Mouse (Mus musculus) embryonic facial prominence, embryonic 10.5 days (tissue): ENCODE data around the gene Sgip1. TPM values are rescaled to one million over a fixed set of nuclear protein-coding genes. Genes with fewer than 3 reads are reported as not detected.

Experiments
- DNase-seq: peaks from one replicate; pipeline ENCODE4 v3.0.0-alpha.2; 2017; ENCODE audit warnings: low spot score
- H3K27ac ChIP-seq: fragments of 300-500 bp; sonication (generic); replicated peaks from 2 replicates; pipeline ENCODE4 v1.5.1; 2016; ENCODE audit warnings: mild to moderate bottlenecking
- H3K27me3 ChIP-seq: fragments of 300-500 bp; sonication (generic); replicated peaks from 2 replicates; pipeline ENCODE4 v1.6.1; 2016; ENCODE audit warnings: low read depth, mild to moderate bottlenecking; ENCODE audit not compliant: poor library complexity, severe bottlenecking
- H3K36me3 ChIP-seq: fragments of 300-500 bp; sonication (generic); replicated peaks from 2 replicates; pipeline ENCODE4 v1.6.1; 2016; ENCODE audit warnings: mild to moderate bottlenecking, moderate library complexity
- H3K4me1 ChIP-seq: fragments of 300-500 bp; sonication (generic); 2 replicates; pipeline ENCODE4 v1.6.1; 2016
- H3K4me3 ChIP-seq: fragments of 300-500 bp; sonication (generic); 2 replicates; pipeline ENCODE4 v1.5.1; 2016; ENCODE audit warnings: mild to moderate bottlenecking, moderate library complexity
- H3K9me3 ChIP-seq: fragments of 300-500 bp; sonication (generic); 2 replicates; pipeline ENCODE4 v1.6.1; 2016; ENCODE audit warnings: mild to moderate bottlenecking
- WGBS: fragments of 180-500 bp; shearing (Covaris S2); methylation state at CpG from one replicate; pipeline ENCODE4 v1.1.7; 2016; 5-methylcytosine and 5-hydroxymethylcytosine counted together
- polyA plus RNA-seq: library from polyadenylated mRNA; unstranded; fragments of >200 nt; fragmentation: Nextera tagmentation; extraction: Ambion mirVana; gene quantifications from 2 replicates; pipeline ENCODE4 v1.2.1, GENCODE M21; 2016

Sgip1 gene
- polyA plus RNA-seq, 1 experiment from 2014 or later: 10.9 TPM

DNA sequence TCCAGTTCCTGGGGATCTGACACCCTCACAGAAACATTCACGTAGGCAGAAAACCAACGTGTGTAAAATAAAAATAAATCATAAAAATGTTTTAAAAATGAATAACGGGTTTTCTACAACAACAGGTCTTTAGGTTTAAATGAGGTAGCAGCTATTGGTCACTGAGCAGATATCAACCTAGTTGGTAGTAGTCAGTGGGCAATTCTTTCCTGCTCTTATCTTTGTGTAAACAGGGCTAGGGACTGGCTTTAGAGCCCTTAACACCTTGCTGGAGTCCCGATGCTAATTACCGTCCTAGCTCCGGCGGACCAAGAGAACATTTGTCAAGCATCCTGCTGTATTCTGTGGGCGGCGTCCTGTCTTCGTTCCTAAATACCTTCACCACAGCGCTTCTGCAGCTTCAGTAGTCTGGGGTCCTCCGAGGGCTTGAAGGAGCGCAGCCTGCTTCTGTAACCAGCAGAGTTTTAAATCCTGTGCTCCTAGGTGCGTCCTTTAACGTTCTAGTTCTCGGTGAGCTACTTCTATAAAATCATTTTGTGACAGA is 236.8 kb downstream of the Sgip1 start:
- Histone ChIP-seq H3K27me3 (peaks cover 47% of the 10 kb centered on the region), H3K4me1 (peaks cover 40% of the 10 kb centered on the region), H3K27ac (no peak overlapping the region), H3K9me3 (no peaks in the 10 kb centered on the region), H3K36me3 (no peaks in the 10 kb centered on the region), H3K4me3 (peak overlapping the region; percentile 57)
- peak; percentile 40 for DNase-seq
- 11% methylated on average over 16 of the region's 16 CpGs for WGBS

DNA sequence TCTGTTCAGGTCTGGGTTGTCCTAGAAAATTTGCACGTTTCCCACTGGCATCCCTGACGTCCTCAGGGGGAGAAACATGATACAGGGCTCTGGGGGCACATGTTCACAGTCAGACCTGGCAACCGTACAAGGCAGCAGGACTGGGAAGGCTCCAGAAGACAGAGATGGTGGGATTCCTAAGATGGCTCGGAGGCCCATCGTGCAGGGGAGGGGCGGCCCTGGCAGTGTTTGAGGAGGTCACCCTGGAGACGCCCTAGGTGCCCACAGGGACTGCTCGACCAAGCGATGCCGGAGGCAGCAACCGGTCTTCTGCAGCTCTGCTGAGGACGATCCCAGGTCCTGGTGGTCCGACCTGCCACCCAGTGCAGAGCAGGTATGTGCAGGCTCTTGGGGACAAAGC is 237.3 kb downstream of the Sgip1 start, which contains the start of gene Tctex1d1:
Gene Tctex1d1, plus strand, starts transcription at position 167 of the 400 bp plus-strand sequence.
- Histone ChIP-seq H3K4me1 (peaks cover 40% of the 10 kb centered on the region), H3K9me3 (no peaks in the 10 kb centered on the region), H3K4me3 (peak within 1 kb of the TSS; percentile 57), H3K27me3 (peaks cover 43% of the 10 kb centered on the region), H3K36me3 (no peaks in the 10 kb centered on the region), H3K27ac (no peak within 1 kb of the TSS)
- peak; percentile 50 for DNase-seq
- 1% methylated on average over 13 of the region's 13 CpGs for WGBS

DNA sequence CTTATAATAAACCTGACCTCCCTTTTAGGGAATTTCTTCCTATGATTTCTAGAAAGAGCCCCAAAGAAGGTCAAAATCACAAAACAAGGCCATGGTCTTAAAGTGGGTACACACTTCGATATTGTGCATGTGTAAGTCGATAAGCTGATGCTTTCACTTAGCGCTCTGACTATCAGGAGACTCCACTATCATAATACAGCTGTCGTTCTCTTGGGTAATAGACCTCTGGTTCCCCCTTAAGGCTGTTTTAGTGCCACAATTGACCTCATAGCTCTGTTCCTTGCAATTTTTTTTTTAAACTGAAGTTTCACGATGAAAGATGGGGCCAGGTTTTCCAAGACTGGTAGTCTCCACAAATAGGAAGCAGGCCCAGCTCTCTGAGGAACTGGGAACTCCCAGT is 238.3 kb downstream of the Sgip1 start:
- no peaks in the 10 kb centered on the region for H3K36me3 ChIP-seq
- H3K27ac ChIP-seq: no peak overlapping the region
- H3K27me3 ChIP-seq: peaks cover 43% of the 10 kb centered on the region
- H3K4me3 ChIP-seq: peak overlapping the region; percentile 57
- no peak for DNase-seq
- peaks cover 34% of the 10 kb centered on the region for H3K4me1 ChIP-seq
- H3K9me3 ChIP-seq: no peaks in the 10 kb centered on the region
- 58% methylated on average over 5 of the region's 5 CpGs for WGBS

DNA sequence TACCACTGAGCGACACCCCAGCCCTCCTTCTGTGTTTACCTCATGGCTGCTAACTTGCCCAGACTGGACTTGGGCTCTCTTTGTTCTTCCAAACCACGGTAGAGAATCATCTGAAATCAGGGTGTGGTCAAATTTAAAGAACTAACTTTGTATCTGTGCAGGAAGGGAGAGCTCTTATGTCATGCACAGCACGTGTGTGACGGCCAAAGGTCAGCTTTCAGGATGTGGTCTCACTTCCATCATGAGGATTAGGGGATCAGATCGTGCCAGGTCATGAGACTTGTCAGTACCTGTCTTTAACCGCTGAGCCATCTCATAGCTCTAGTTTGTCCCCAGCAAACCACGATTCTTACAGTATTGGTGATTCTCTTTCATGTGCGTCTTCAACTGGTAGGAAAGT is 240.6 kb downstream of the Sgip1 start:
- Histone ChIP-seq H3K27ac (no peak overlapping the region), H3K27me3 (peaks cover 36% of the 10 kb centered on the region), H3K4me1 (peaks cover 22% of the 10 kb centered on the region), H3K36me3 (no peaks in the 10 kb centered on the region), H3K4me3 (no peak overlapping the region), H3K9me3 (no peaks in the 10 kb centered on the region)
- no peak for DNase-seq
- WGBS: 80% methylated on average over 8 of the region's 8 CpGs

DNA sequence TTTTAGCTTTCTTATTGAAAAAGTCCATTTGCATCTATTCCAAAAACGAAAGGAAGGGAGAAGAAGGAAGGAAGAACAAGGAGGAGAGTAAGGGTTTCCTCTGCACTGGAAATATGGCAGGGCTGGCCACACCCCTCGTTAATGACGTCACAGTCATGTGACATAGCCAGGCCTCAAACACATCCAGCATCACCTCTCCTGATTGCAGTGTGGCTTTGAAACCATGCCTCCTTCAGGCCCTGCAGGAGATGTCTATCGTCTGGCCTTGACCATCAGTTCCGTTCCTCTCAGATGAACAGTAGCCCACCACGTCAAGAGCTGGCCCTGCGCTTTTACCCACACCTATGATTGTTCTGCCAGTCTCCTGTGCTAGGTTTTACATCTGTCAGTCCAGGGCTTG is 245.1 kb downstream of the Sgip1 start:
- no peak overlapping the region for H3K27ac ChIP-seq
- no peaks in the 10 kb centered on the region for H3K36me3 ChIP-seq
- WGBS: 71% methylated on average over 7 of the region's 7 CpGs
- H3K9me3 ChIP-seq: no peaks in the 10 kb centered on the region
- no peak overlapping the region for H3K4me3 ChIP-seq
- no peaks in the 10 kb centered on the region for H3K27me3 ChIP-seq
- no peak for DNase-seq
- H3K4me1 ChIP-seq: peaks cover 9% of the 10 kb centered on the region

DNA sequence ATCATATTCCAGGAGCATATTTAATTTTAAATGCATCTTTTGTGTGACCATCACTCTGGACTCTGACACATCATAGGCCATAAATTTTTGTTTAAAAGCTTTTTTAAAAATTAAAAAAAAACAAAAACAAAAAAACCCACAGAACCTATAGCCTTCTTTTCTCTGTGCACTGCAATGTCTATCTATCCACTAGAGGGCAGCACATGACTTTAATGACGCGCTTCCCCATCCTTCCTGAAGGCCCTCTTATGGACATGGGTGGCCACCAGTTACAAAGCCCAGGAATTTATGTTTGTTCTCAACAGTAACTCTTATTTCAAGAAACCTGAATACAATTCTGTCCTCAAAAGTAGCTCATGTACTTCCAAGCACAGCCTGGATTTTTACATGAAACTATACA is 245.8 kb downstream of the Sgip1 start:
- Histone ChIP-seq H3K4me1 (peaks cover 16% of the 10 kb centered on the region), H3K36me3 (no peaks in the 10 kb centered on the region), H3K27me3 (no peaks in the 10 kb centered on the region), H3K9me3 (no peaks in the 10 kb centered on the region), H3K4me3 (no peak overlapping the region), H3K27ac (no peak overlapping the region)
- DNase-seq: peak; percentile 61
- 5% methylated on average over 2 of the region's 2 CpGs for WGBS

DNA sequence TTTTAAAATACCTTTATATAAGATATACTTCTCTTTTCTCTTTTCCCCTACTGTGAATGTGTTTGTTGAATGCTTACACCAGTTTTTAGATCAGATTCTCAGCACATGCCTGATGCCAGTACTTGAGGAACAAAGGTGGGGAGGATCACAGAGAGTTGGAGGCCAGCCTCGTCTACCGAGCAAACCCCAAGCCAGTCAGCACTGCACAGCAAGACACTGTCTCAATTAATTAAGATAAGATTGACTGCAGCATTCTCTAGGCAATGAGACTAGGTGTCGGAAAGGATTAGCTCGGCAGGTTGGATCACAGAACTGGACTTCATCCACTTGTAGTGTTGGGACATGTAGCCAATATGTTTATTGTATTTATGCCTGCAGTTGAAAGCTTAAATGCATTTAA is 246.2 kb downstream of the Sgip1 start:
- 52% methylated on average over 4 of the region's 4 CpGs for WGBS
- peaks cover 19% of the 10 kb centered on the region for H3K4me1 ChIP-seq

DNA sequence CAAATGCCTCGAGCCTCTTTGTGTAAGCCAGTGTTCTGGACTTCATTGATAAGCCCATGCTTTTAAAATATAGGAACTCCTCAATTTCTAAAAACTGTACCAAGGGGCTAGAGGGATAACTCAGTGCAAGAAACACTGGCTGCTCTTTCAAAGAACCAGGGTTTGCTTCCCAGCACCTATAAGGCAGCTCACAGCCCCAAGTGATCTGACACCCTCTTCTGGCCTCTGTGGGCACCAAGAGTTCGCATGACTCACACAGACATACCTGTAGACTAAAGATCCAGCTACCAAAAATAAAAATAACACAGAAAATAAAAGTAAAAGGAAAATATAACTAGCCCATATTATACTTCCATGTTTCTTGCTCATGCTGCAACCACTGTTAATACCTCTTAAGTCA is 246.7 kb downstream of the Sgip1 start:
- no peak overlapping the region for H3K4me3 ChIP-seq
- 81% methylated on average over 2 of the region's 2 CpGs for WGBS
- no peaks in the 10 kb centered on the region for H3K9me3 ChIP-seq
- H3K27ac ChIP-seq: no peak overlapping the region
- no peaks in the 10 kb centered on the region for H3K36me3 ChIP-seq
- H3K4me1 ChIP-seq: peaks cover 19% of the 10 kb centered on the region
- H3K27me3 ChIP-seq: no peaks in the 10 kb centered on the region
- no peak for DNase-seq

More for the DNA sequence above, 246.2 kb downstream of the Sgip1 start:
- no peaks in the 10 kb centered on the region for H3K36me3 ChIP-seq
- no peaks in the 10 kb centered on the region for H3K27me3 ChIP-seq
- DNase-seq: no peak
- H3K4me3 ChIP-seq: no peak overlapping the region
- no peak overlapping the region for H3K27ac ChIP-seq
- H3K9me3 ChIP-seq: no peaks in the 10 kb centered on the region

DNA sequence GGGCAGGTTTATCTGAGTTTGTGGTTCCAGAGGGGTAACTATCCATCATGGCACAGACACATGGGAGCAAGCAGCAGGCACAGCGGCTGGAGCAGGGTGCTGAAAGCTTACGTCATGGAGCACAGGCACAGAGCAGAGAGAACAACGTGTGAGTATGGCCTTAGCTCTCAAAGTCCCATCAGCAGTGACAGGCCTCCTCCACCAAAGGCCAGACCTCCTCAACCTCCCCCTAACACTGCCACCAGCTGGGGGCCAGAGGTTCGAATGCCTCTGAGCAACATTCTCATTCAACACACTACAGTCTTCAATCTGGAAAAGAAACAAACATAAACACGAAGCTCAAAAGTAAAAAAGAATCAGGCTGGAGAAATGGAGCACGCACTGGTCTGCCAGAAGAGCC is 247.4 kb downstream of the Sgip1 start:
- WGBS: 74% methylated on average over 6 of the region's 6 CpGs
- Histone ChIP-seq H3K4me3 (no peak overlapping the region), H3K36me3 (no peaks in the 10 kb centered on the region), H3K27ac (no peak overlapping the region), H3K9me3 (no peaks in the 10 kb centered on the region), H3K27me3 (no peaks in the 10 kb centered on the region), H3K4me1 (peaks cover 20% of the 10 kb centered on the region)
- no peak for DNase-seq

DNA sequence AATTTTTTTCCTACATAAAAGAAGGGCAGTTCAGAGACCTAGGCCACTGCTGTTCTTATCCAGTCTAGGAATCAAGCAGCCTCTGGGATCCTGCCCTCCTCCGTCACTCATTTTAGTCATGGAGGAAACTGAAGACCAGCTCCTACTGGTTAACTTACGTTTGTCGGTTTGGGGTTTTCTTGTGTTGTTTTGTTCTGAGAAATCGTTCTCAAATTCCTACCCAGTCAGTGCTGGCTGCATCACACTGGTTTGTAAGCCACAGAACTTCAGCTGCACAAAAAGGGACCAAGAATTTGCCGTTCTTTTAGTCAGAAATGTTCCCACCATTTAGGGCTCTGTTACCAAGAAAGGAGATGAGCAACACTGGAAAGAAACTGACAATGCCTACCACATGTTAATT is 248.3 kb downstream of the Sgip1 start:
- H3K27ac ChIP-seq: no peak overlapping the region
- no peak for DNase-seq
- no peaks in the 10 kb centered on the region for H3K27me3 ChIP-seq
- H3K4me1 ChIP-seq: peaks cover 23% of the 10 kb centered on the region
- H3K36me3 ChIP-seq: no peaks in the 10 kb centered on the region
- no peak overlapping the region for H3K4me3 ChIP-seq
- H3K9me3 ChIP-seq: no peaks in the 10 kb centered on the region
- WGBS: 80% methylated on average over 5 of the region's 5 CpGs

DNA sequence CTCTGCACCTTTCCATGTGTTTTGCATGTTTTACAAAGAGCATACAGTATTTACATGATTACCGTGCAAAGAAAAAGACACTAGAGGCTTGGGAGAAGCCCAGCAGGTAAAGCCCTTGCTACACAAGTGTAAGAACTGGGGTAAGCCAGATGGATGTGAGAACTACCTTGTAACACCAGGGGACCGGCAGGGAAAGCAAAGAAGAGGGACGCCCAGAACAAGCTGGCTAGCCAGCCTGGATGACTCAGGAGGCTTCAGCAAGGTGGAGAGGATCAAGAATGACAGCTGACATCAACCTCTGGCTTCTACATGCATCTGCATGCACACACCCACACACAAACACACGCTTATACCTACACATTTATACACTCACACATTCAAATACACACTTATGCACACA is 248.9 kb downstream of the Sgip1 start:
- DNase-seq: no peak
- no peaks in the 10 kb centered on the region for H3K9me3 ChIP-seq
- no peak overlapping the region for H3K27ac ChIP-seq
- whole genome bisulfite sequencing: 81% methylated on average over 4 of the region's 4 CpGs
- H3K27me3 ChIP-seq: no peaks in the 10 kb centered on the region
- H3K36me3 ChIP-seq: no peaks in the 10 kb centered on the region
- peaks cover 23% of the 10 kb centered on the region for H3K4me1 ChIP-seq
- no peak overlapping the region for H3K4me3 ChIP-seq

DNA sequence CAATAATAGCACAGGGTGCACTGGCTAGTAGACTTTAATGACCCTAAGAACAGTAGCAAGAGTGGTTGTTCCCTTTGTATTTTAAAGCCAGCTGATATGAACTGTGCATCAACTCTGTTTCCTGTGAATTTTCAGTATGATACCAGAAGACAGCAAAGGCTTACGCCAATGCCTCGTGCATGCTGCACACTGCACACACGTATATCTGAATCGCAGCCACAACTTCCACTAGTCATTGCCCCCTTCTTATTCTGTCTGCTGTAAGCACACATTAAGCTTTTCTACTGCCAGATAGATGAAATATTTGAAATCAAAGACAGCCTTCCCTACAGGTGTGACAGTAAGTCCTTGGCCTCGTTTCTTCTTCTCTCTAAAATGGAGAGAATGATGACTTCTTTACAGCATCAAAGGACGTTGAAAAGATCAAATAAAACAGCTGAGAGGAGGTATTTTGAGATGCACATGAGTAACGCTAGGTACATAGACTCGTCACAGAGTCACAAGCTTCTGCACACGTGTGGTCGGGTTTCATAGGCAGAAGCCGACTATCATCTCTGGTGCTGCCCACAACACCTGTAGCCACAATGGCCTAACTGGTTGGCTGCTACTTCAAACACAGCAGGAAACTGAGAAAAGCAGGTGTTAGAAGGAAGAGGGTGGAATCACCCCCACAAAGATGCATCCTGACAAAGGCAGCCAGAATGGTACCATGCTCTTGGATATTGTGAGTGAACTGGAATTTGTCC is 249.7 kb downstream of the Sgip1 start:
- Histone ChIP-seq H3K27me3 (no peaks in the 10 kb centered on the region), H3K27ac (no peak overlapping the region), H3K36me3 (no peaks in the 10 kb centered on the region), H3K9me3 (no peaks in the 10 kb centered on the region), H3K4me1 (peaks cover 23% of the 10 kb centered on the region), H3K4me3 (no peak overlapping the region)
- WGBS: 78% methylated on average over 11 of the region's 11 CpGs
- DNase-seq: no peak

DNA sequence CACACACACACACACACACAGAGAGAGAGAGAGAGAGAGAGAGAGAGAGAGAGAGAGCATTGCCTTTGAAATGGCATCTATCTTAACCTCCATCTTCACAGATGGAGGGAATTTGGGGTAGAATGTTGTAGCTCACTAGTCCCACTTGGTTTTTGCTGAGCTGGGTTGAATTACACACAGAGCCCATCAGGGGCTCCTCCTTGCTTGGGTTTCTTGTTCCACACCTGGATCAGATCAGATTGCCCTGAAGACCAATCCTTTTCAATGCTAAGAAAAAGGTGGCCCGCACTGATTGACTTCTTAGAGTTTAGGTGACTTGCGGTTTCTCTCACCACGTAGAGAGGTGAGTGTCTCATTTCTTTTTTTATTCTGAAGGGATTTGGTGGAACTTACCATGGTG is 250.6 kb downstream of the Sgip1 start:
- no peaks in the 10 kb centered on the region for H3K36me3 ChIP-seq
- WGBS: 49% methylated on average over 3 of the region's 3 CpGs
- no peak overlapping the region for H3K4me3 ChIP-seq
- H3K9me3 ChIP-seq: no peaks in the 10 kb centered on the region
- H3K4me1 ChIP-seq: peaks cover 23% of the 10 kb centered on the region
- H3K27ac ChIP-seq: no peak overlapping the region
- H3K27me3 ChIP-seq: no peaks in the 10 kb centered on the region
- no peak for DNase-seq
